Mouse (Mus musculus): ENCODE results near the gene Nlgn1.

Gene Nlgn1

GRCm38 (mm10) chr3:26050769-26051168, 281.5 kb downstream of the Nlgn1 start:
- no peak for DNase-seq (ENCODE audit: low read depth, low spot score)

- DNase-seq (ENCODE audit: low read depth, low spot score), result no peak
Measured at GRCm38 (mm10) chr3:26042966-26043365, 289.3 kb downstream of the Nlgn1 start.

DNA sequence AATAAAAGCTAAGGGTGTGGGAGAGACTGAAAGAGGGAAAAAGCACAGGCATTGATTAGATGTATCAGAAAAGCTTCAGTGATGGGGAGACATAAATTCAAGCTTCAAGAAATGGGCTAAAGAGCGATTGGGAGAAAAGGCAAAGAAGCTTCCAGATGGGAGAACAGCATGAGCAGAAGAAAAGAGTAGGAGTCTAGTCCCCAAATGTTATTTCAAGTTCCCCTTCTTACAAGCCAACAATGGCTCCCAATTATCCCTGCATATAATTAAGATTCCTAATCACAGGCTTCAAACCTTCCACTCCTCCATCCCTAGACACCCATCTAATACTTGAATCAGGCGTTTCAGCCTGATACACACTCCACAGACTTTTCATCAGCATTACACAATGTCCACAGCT, 292.6 kb downstream of the Nlgn1 start:
- no peak for DNase-seq (ENCODE audit: low read depth, low spot score)

GRCm38 (mm10) chr3:26026025-26026424, 306.2 kb downstream of the Nlgn1 start:
- no peak for DNase-seq (ENCODE audit: low read depth, low spot score)

DNA sequence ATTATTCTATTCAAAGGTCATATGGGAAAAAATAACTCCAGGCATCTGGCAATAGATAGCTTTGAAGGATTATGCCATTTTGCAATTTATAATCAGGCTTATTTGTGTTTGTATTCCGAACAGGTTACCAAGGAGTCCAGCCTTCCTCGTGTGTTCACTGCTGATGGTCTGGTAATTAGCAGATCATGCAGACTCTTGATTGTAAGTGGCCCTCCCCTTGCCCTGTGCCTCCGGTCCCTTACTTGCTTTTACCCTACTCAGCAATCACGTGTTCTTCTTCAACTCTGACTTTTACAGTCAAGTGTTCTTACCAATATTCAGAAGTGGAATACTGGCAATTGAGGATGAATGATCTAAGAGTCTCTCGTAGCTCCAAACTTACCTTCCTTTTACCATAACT, 309.0 kb downstream of the Nlgn1 start:
- DNase-seq (ENCODE audit: low read depth, low spot score), result no peak

GRCm38 (mm10) chr3:26021632-26022184, 310.6 kb downstream of the Nlgn1 start:
- DNase-seq (ENCODE audit: low read depth, low spot score), result no peak

GRCm38 (mm10) chr3:26011310-26012078, 320.8 kb downstream of the Nlgn1 start:
- DNase-seq (ENCODE audit: low read depth, low spot score), result no peak

- no peak for DNase-seq (ENCODE audit: low read depth, low spot score)
Measured at GRCm38 (mm10) chr3:26002863-26003608, 329.2 kb downstream of the Nlgn1 start.

DNA sequence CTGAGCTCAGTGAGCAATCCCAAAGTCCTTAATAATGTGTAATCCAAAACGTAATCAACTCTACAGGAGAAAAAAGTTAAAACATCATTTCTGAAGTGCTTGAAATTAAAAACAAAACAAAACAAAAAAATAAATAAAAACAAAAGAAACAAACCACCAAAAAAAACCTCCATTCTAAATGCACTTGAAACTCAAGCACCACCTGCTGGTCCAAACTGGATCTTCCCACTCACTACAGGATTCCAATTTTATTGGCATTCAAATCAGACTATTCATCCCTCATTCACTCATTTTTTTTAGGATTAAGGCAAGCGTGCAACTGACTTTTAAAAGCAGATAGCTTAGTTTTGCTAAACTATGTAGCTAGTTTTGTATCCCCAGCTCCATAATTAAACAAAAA, 329.9 kb downstream of the Nlgn1 start:
- no peak for DNase-seq (ENCODE audit: low read depth, low spot score)

DNA sequence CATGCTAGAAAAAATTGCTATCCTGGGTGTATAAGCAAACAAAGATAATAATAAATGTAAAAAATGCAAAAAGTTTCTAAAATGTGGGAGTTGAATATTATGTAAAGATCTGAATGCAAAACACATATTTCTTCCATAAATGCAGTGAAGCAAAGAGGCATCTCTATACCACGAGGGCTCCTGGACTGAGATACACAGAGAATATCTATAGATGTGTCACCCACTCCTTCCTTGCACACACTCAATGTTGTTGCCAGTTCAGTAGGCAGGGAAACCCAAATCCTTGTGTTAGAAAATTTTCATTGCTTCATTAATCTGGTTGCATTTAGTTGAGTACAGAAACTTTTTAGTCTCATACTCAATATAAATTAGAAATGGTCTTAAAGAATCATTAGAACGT, 364.7 kb downstream of the Nlgn1 start:
- DNase-seq (ENCODE audit: low read depth, low spot score), result no peak

DNA sequence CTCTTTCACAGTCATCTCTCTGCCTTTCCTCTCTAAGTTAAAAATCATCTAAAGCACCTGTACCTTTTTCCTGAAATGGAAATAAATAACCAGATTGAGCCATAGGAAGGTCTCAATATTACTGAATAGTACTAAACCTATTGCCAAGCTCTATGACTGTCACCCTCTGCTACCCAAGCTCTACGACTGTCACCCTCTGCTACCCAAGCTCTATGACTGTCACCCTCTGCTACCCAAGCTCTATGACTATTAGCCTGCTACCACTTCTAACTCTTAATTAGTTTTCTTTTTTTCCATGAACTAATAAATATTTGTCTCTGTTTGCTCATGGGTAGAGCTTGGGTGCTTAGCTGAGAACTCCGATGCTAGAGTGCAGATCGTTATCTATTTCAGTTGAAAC, 368.0 kb downstream of the Nlgn1 start:
- no peak for DNase-seq (ENCODE audit: low read depth, low spot score)

GRCm38 (mm10) chr3:25963568-25963967, 368.7 kb downstream of the Nlgn1 start:
- DNase-seq (ENCODE audit: low read depth, low spot score), result no peak

- no peak for DNase-seq (ENCODE audit: low read depth, low spot score)
Measured at GRCm38 (mm10) chr3:25916535-25916934, 415.7 kb downstream of the Nlgn1 start.

- DNase-seq (ENCODE audit: low read depth, low spot score), result no peak
Measured at GRCm38 (mm10) chr3:25914365-25915065, 417.7 kb downstream of the Nlgn1 start.

DNA sequence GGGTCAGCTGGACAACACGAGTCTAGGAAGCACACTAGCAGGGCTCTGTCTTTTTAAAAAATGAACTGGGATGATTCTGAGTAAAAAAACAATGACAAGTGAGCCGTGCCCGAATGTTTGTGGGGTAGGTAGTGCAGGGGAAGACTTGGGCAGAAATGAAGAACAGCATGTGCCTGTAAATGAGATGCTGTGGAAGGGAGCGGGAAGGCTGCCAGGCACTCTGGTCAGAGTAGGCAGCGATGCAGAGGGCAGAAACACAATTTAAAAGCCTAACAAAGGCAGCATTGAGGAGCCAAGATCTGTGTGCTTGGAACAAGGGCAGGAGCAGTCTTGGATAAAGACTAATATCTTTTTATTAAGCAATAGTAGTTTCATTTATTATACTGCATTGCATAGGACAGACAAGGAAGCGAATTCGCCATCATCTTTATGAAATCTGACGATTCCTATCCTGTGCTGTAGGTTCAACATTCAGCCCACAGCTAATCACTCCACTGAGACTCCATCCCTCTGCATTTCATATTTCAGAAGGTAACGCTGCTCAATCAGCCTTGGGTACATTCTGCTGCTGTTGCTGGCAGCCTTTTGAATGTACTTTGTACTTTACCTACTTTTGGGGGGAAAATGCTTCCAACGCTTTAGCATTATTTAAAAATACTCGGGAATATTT, 429.0 kb downstream of the Nlgn1 start:
- DNase-seq (ENCODE audit: low read depth, low spot score), result no peak

GRCm38 (mm10) chr3:25897456-25897855, 434.8 kb downstream of the Nlgn1 start:
- no peak for DNase-seq (ENCODE audit: low read depth, low spot score)

DNA sequence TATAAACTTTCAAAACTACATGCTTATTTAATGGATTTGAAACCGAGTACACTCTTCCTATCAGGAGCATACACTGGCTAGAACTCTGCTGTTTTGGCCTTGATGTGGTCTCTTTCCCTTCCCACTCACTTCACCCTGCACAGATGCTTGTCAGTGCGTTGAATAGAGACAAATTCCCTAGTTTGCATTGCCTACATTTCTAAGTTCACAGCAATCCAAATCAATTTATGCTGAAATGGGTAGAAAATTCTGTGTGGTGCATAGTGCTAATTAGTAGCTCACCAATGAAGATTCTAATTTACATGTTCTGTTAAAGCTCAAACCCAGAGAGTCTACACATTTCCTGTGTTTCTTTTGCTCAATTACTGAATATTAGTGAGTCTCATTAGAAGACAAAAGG, 447.5 kb downstream of the Nlgn1 start:
- no peak for DNase-seq (ENCODE audit: low read depth, low spot score)

DNA sequence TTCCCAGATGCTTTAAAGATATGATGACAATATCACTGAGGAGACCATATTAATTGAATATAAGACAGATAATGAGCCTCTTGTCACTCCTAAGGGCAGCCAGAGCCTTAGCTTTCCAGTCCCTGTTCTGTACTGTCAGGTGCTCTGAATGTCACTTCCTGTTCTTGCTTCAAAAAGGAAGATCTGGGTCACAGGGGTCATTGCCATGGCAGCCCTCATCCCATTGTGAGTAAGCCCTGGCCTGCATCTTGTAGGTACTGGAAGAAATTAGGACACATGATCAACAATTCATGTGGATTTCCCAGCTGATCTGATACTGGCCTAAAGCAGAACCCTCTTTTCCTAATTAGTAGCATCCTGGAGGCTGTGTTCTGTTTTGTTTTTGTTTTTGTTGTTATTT, 463.1 kb downstream of the Nlgn1 start:
- no peak for DNase-seq (ENCODE audit: low read depth, low spot score)

- no peak for DNase-seq (ENCODE audit: low read depth, low spot score)
Measured at GRCm38 (mm10) chr3:25858384-25858783, 473.9 kb downstream of the Nlgn1 start.

- no peak for DNase-seq (ENCODE audit: low read depth, low spot score)
Measured at GRCm38 (mm10) chr3:25844686-25845462, 487.4 kb downstream of the Nlgn1 start.

- no peak for DNase-seq (ENCODE audit: low read depth, low spot score)
Measured at GRCm38 (mm10) chr3:25830237-25830636, 502.0 kb downstream of the Nlgn1 start.
